Mouse (Mus musculus) retina, embryonic 14.5 days (tissue): Measurements from ENCODE around the gene Ank3.
A peak's percentile ranks its signal among the peaks of the same experiment; 100 is the strongest.

Source experiments
- DNase-seq: peaks from one replicate; pipeline ENCODE4 v3.0.0-alpha.2; 2015; ENCODE audit warnings: low spot score

Ank3 gene

DNA sequence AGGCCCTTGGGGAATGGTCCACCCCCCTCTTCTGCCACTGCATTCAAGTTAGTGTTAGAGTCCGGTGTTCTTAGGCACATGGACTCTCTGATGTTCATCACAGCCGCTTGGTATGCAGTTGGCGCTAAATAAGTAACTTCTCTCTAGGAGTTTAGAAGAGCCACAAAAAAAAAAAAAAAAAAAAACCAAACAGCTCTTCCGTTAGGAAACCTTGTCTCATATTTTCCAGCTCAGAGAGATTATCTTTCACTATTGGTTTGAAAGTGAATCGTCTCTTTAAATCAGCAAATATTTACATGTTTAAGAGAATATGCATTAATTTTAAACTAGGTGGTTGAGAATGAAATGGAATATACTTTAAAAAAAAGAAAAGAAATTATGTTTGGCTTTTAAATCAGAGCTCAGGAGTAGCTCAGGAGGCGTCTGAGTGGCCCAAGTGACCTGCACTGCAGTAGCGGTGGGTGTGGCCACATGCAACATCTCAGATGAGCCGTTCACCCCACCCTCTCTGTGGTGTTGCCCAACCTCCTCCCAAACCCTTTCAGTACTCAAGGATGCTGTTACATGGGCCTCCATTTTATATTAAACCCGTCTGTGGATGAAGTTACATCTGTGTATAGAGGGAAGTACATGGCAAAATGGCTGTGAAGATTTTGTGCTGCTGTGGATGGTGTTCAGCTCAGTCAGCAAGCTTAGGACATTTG lies 138.0 kb downstream of the Ank3 start:
- peak; percentile 23 for DNase-seq

DNA sequence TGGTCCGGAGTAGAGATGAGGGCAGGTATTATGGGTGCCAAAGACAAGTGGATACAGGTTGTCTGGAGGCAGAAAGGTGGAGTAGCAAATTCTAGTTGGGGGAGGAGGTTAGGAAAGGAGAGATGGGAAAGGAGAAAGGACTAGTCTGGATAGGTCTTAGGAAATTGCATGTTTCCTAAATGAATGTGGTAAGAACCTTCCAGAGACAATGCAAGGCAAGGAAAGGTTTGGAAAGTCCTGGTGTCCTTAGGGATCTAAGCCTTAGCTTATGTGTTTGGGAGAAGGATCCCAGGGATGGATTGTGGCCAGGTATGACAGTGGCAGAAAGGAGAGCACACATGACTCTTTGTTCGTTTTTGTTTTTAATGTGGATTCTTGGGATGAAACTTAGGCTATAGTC lies 139.7 kb downstream of the Ank3 start:
- no peak for DNase-seq

GRCm38 (mm10) chr10:69542439-69542838 lies 143.9 kb downstream of the Ank3 start:
- DNase-seq = no peak

GRCm38 (mm10) chr10:69543876-69544620 lies 145.5 kb downstream of the Ank3 start:
- DNase-seq = no peak

GRCm38 (mm10) chr10:69544653-69545052 lies 146.1 kb downstream of the Ank3 start:
- DNase-seq = no peak

- DNase-seq = no peak
Measured at GRCm38 (mm10) chr10:69545936-69546335, 147.4 kb downstream of the Ank3 start.

GRCm38 (mm10) chr10:69546643-69547042 lies 148.1 kb downstream of the Ank3 start:
- DNase-seq = no peak

GRCm38 (mm10) chr10:69548771-69549170 lies 150.2 kb downstream of the Ank3 start:
- DNase-seq = no peak

DNA sequence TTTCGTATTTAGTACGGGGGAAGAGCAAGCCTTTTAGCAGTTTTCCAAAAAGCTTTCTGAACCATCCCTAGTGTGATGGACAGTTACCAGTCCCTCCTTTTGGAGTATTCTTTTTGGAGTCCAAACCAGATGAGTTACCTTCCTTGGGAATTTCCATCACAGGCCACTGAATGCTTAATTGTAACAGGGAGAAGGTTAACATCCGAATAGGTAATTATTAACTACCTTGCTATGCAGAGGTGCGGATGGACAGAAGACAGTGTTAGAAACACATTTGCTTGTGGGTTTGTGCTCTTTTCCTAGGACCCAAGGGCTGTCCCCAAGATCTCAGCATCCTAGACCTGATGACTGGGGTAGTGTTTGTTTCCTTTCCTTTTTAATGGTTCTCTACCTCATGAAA lies 150.6 kb downstream of the Ank3 start:
- no peak for DNase-seq

- DNase-seq = no peak
Measured at GRCm38 (mm10) chr10:69550824-69551223, 152.3 kb downstream of the Ank3 start.

- DNase-seq = no peak
Measured at GRCm38 (mm10) chr10:69553091-69553490, 154.5 kb downstream of the Ank3 start.

DNA sequence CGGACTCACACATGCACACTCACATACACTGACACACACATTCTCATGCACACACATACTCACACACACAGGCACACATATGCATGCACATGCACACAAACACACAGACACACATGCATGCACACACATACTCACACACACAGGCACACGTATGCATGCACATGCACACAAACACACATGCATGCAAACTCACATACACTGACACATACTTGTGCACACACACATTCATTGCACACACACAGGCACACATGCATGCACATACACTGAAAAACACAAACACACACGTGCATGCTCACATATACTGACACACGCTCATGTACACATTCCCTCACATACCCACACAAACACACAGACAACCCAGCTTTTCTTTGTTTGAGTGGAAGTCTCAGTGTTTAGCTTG lies 157.0 kb downstream of the Ank3 start:
- no peak for DNase-seq

DNA sequence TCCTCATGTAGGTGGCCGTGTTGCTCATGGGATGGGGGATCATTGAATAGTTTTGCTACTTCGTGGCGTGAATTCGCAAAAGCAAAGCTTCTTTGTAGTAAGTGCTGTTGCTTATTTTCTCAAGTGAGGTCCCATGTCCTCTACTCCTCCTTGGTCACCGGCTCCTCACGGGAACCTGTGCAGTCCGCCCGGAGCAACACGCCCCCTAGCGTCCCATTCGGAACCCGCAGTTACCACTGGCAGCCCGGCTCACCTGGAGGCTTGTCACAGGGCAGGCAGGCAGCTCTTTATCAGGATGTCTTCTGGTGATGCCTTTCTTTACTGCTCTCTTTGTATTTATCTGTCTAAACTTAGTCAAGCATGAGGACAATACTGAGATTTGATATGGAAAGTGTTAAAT lies 157.7 kb downstream of the Ank3 start:
- peak; percentile 59 for DNase-seq

- no peak for DNase-seq
Measured at GRCm38 (mm10) chr10:69560237-69560636, 161.7 kb downstream of the Ank3 start.

GRCm38 (mm10) chr10:69562931-69563330 lies 164.4 kb downstream of the Ank3 start:
- DNase-seq = no peak

GRCm38 (mm10) chr10:69565052-69565451 lies 166.5 kb downstream of the Ank3 start:
- DNase-seq = no peak

GRCm38 (mm10) chr10:69568976-69569375 lies 170.4 kb downstream of the Ank3 start:
- DNase-seq = no peak

- DNase-seq = no peak
Measured at GRCm38 (mm10) chr10:69569740-69570139, 171.2 kb downstream of the Ank3 start.

DNA sequence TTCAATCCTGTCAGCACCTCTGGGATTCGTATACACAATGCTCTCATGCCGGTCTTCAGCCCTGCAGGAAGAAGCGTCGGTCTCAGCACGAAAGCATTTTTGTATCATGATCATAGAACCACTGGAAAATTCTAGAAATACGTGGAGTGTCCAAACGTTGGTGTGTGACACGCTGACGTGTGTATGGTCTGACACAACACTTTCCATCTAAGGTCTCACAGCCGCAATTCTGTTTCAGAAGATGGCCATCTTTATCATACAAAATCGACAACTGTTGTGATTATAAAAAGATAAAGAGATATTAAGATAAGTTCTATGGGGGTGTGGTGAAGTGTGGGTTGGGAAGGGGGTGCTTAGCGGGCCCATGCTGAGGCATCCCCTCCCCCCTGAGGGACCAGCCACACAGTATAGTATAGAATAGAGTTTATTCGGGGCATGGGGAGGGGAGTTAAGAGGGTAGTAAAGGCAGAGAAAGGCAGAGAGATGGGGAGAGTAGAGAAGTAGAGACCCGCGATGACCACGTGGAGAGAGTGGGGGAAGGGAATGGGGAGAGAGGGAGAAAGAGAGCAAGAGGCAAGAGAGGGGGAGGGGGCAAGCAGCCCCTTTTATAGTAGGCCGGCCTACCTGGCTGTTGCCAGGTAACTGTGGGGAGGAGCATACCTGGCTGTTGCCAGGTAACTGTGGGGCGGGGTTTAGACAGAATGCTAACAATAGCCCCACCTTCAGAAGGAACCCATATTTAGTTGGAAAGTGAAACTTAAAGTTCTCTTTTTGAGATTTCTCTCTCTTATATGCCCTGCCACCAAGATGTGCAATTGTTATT lies 172.1 kb downstream of the Ank3 start:
- DNase-seq = no peak

- DNase-seq = no peak
Measured at GRCm38 (mm10) chr10:69571422-69571821, 172.8 kb downstream of the Ank3 start.

DNA sequence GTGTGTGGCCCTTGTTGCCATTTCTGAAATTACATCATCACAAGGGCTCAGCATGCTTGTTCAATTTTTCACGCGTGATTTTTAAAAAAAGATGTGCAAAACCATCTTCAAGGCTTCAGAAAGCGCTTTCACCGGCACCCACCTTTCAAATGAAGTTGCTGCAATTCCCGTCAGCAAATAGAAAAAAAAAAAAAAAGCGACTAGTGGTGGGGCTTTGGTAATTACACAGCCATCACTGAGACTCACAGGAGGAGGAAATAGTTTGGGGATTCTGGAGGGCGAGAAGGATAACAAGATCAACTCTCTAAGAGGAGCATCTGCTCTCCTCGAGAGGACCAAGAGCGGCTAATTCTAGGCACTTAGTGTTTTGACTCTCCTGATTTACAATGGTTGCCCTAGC lies 173.4 kb downstream of the Ank3 start:
- peak; percentile 35 for DNase-seq

DNA sequence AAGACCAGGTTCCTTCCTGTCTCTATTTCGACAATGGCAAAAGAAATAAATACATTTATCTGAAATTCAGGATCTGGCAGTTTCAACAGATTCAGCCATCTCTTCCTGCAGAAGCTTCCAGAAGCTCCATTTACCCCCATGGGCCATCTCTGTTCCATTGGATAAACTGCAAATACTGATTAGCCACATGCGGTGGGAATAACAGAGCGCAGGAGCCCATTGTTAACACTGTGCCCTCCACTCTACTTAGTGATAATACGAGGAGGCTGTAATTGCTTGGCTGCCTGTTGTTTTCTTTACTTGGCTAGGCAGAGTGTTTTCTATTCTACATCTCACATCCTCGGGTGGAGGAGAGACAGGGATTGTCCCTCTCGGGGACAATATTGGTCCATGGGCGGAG lies 174.5 kb downstream of the Ank3 start:
- DNase-seq = no peak

GRCm38 (mm10) chr10:69573746-69574145 lies 175.2 kb downstream of the Ank3 start:
- no peak for DNase-seq
